9 mouse cellular contexts compared by ENCODE assay signal in the genomic region with DNA sequence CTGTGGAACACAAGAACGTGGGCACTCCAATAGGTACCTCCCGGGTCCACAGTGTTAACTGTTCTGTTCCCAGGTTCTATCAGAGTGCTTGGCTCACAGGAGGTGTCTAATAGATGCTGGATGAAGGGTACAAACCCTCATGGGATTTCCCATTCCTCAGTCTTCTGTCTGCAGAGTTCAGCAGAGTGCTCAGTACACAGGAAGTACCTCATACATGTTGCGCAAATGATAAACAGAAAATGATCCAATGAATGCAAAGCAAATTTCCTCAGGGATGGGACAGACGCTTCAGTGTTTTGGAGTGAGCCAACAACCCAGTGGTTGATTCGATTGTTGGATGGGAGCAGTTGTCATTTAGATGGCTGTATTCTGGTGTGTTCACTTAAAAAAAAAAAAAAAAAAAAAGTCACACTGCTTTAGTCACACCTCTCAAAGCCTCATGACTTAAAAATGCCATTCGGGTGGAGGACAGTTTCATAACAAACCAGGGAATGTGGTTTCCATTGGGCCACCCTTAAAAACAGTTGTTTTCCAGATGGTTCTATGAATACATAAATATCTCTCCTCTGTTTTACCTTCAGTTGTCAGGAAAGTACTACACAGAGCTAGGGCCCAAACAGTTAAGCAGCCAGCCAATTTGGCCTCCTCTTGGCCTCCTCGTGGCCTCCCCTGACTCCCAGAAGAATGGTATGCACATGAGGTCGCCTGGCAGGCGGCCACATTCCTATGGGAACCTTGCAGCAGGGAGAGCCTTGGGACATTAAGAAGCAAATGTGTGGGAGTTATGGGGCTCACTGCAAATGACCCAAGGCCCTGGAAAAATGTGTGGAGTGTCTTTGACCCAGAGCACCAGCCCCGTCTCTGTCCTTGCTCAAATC.
A peak's percentile ranks its signal among the peaks of the same experiment; 100 is the strongest.
DNase-seq lines count a peak whose midpoint lies in the region; ATAC-seq lines count a peak whose summit lies in the region.
"Had no signal": no experiment of that assay in that cellular context is flagged by ENCODE, and none has a peak within 500 bp of the region (broad histone marks: within the 10 kb centered on the region; RNA-seq: fewer than 3 reads in every experiment).

No protein-coding gene starts in this region.

- H3K9ac ChIP-seq in neural tube, embryonic 11.5 days (ENCODE audit: low read length): no peak overlapping the region
- no peak overlapping the region for H3K9ac ChIP-seq in stomach, embryonic 16.5 days (ENCODE audit: low read length)
- no peak overlapping the region for H3K9ac ChIP-seq in midbrain, embryonic 15.5 days
- H3K9ac ChIP-seq: liver, embryonic 14.5 days had no signal

- 68% methylated on average over 10 of the region's 10 CpGs for WGBS in neural tube, embryonic 11.5 days
- 56% methylated on average over 10 of the region's 10 CpGs for WGBS in stomach, embryonic 16.5 days
- 75% methylated on average over 10 of the region's 10 CpGs for WGBS in hindbrain, embryonic 10.5 days
- 74% methylated on average over 10 of the region's 10 CpGs for WGBS in midbrain, embryonic 15.5 days

- peak; percentile 25 for DNase-seq in neural tube, embryonic 11.5 days (ENCODE audit: low spot score)
- no peak for DNase-seq in neural tube, embryonic 10.5 days (ENCODE audit: extremely low spot score, low spot score)
- peak; percentile 31 for DNase-seq in gastrocnemius, postnatal 14 days
- peak; percentile 90 for DNase-seq in kidney, postnatal 14 days
- DNase-seq in hindbrain, embryonic 10.5 days (ENCODE audit: low spot score): no peak
- DNase-seq in thymus, postnatal 14 days: no peak

- no peak overlapping the region for H3K4me2 ChIP-seq in neural tube, embryonic 11.5 days (ENCODE audit: low read depth)
- H3K4me2 ChIP-seq in stomach, embryonic 16.5 days (ENCODE audit: low read depth, low read length): no peak overlapping the region
- no peak overlapping the region for H3K4me2 ChIP-seq in midbrain, embryonic 15.5 days

- H3K4me3 ChIP-seq in neural tube, embryonic 11.5 days (ENCODE audit: low read depth, low read length): no peak overlapping the region
- H3K4me3 ChIP-seq in stomach, embryonic 16.5 days (replicated peaks; ENCODE audit: low read length): no peak overlapping the region
- no peak overlapping the region for H3K4me3 ChIP-seq in hindbrain, embryonic 10.5 days
- H3K4me3 ChIP-seq in midbrain, embryonic 15.5 days: no peak overlapping the region

- no peaks in the 10 kb centered on the region for H3K36me3 ChIP-seq in neural tube, embryonic 11.5 days (ENCODE audit: control insufficient read depth, insufficient read depth, low read length)
- no peaks in the 10 kb centered on the region for H3K36me3 ChIP-seq in stomach, embryonic 16.5 days (ENCODE audit: control insufficient read depth, insufficient read depth, low read length)
- H3K36me3 ChIP-seq in hindbrain, embryonic 10.5 days: no peaks in the 10 kb centered on the region
- H3K36me3 ChIP-seq in midbrain, embryonic 15.5 days (replicated peaks): no peaks in the 10 kb centered on the region

- intact Hi-C loops in gastrocnemius, postnatal 14 days (cut with DNase I; ENCODE audit: low total_unique reads): no loop called here

- no peak for ATAC-seq in neural tube, embryonic 11.5 days (ENCODE audit: insufficient read depth, low FRiP score, low TSS enrichment)
- peak; percentile 64 for ATAC-seq in stomach, embryonic 16.5 days (ENCODE audit: insufficient read depth, low FRiP score)
- no peak for ATAC-seq in midbrain, embryonic 15.5 days (replicated peaks)

- H3K9me3 ChIP-seq in neural tube, embryonic 11.5 days (ENCODE audit: control insufficient read depth, low read length): no peaks in the 10 kb centered on the region
- no peaks in the 10 kb centered on the region for H3K9me3 ChIP-seq in stomach, embryonic 16.5 days (replicated peaks; ENCODE audit: control insufficient read depth, low read length)
- no peaks in the 10 kb centered on the region for H3K9me3 ChIP-seq in hindbrain, embryonic 10.5 days
- no peaks in the 10 kb centered on the region for H3K9me3 ChIP-seq in midbrain, embryonic 15.5 days

- no peaks in the 10 kb centered on the region; the same call in 1 of the 2 replicates for H3K4me1 ChIP-seq in neural tube, embryonic 11.5 days (ENCODE audit: control insufficient read depth, insufficient read depth, low read length)
- H3K4me1 ChIP-seq in stomach, embryonic 16.5 days (ENCODE audit: control insufficient read depth, insufficient read depth, low read length): no peaks in the 10 kb centered on the region
- H3K4me1 ChIP-seq in hindbrain, embryonic 10.5 days (replicated peaks): 0 out of 2 replicates have a peak, but pooled peaks cover 3% of the 10 kb centered on the region
- H3K4me1 ChIP-seq in midbrain, embryonic 15.5 days: no peaks in the 10 kb centered on the region

- H3K27me3 ChIP-seq in neural tube, embryonic 11.5 days (ENCODE audit: control insufficient read depth, insufficient read depth, low read length): no peaks in the 10 kb centered on the region
- H3K27me3 ChIP-seq in stomach, embryonic 16.5 days (ENCODE audit: control insufficient read depth, insufficient read depth, low read length): no peaks in the 10 kb centered on the region
- no peaks in the 10 kb centered on the region for H3K27me3 ChIP-seq in hindbrain, embryonic 10.5 days (ENCODE audit: insufficient read depth, poor library complexity, severe bottlenecking)
- no peaks in the 10 kb centered on the region for H3K27me3 ChIP-seq in midbrain, embryonic 15.5 days (replicated peaks)

- no peak overlapping the region for H3K27ac ChIP-seq in neural tube, embryonic 11.5 days (ENCODE audit: low read depth, low read length)
- no peak overlapping the region for H3K27ac ChIP-seq in stomach, embryonic 16.5 days (ENCODE audit: low read length)
- no peak overlapping the region for H3K27ac ChIP-seq in hindbrain, embryonic 10.5 days
- H3K27ac ChIP-seq in midbrain, embryonic 15.5 days: no peak overlapping the region
- H3K27ac ChIP-seq: liver, embryonic 14.5 days had no signal

Comparison
In these comparisons a context has a peak if more than half of its experiments do, and no peak if none do; other contexts are left out.
1. DNase-seq: peak in neural tube, embryonic 11.5 days (single experiment), gastrocnemius, postnatal 14 days (single experiment) and kidney, postnatal 14 days (single experiment); none in neural tube, embryonic 10.5 days (single experiment), hindbrain, embryonic 10.5 days (single experiment) and thymus, postnatal 14 days (single experiment).